Mouse (Mus musculus) limb, embryonic 14.5 days (tissue): ENCODE measurements at regions not wholly inside any gene's neighbourhood (a gene's known extent, or its start where the extent isn't known, plus 50 kb on each side); places are given as distances from the start of the nearest gene placed in this dataset.

Source experiments
- ATAC-seq: fragments of 200-750 bp; cut with Nextera tagmentation; 2 replicates; pipeline ENCODE4 v1.8.0; 2017; ENCODE audit warnings: low read depth, moderate number of reproducible peaks, moderate TSS enrichment; ENCODE audit not compliant: low FRiP score
- DNase-seq: peaks from one replicate; pipeline ENCODE4 v3.0.0-alpha.2; 2015; ENCODE audit warnings: low spot score
- H3K27ac ChIP-seq: fragments of 300-500 bp; sonication (generic); replicated peaks from 2 replicates; pipeline ENCODE4 v1.5.1; 2014; ENCODE audit warnings: low read depth, mild to moderate bottlenecking, low read length, moderate library complexity, mixed read lengths
- H3K27me3 ChIP-seq: fragments of 300-500 bp; sonication (generic); 2 replicates; pipeline ENCODE4 v1.6.1; 2014; ENCODE audit warnings: low read length, mixed read lengths; ENCODE audit not compliant: control insufficient read depth, insufficient read depth
- H3K36me3 ChIP-seq: fragments of 300-500 bp; sonication (generic); 2 replicates; pipeline ENCODE4 v1.6.1; 2014; ENCODE audit warnings: mild to moderate bottlenecking, low read length, moderate library complexity, mixed read lengths; ENCODE audit not compliant: control insufficient read depth, insufficient read depth
- H3K4me1 ChIP-seq: fragments of 300-500 bp; sonication (generic); 2 replicates; pipeline ENCODE4 v1.6.1; 2014; ENCODE audit warnings: antibody characterized with exemption, low read length, mixed read lengths; ENCODE audit not compliant: control insufficient read depth, insufficient read depth
- H3K4me2 ChIP-seq: fragments of 300-500 bp; sonication (generic); replicated peaks from 2 replicates; pipeline ENCODE4 v1.6.1; 2014; ENCODE audit warnings: low read depth, mild to moderate bottlenecking, low read length, moderate library complexity; ENCODE audit not compliant: severe bottlenecking
- H3K4me3 ChIP-seq: fragments of 300-500 bp; sonication (generic); replicated peaks from 2 replicates; pipeline ENCODE4 v1.5.1; 2014; ENCODE audit warnings: low read length
- H3K9ac ChIP-seq: fragments of 300-500 bp; sonication (generic); 2 replicates; pipeline ENCODE4 v1.6.1; 2014; ENCODE audit warnings: mild to moderate bottlenecking, low read depth, low read length, moderate library complexity; ENCODE audit not compliant: severe bottlenecking
- H3K9me3 ChIP-seq: fragments of 300-500 bp; sonication (generic); 2 replicates; pipeline ENCODE4 v1.6.1; 2016; ENCODE audit warnings: low read length; ENCODE audit not compliant: control insufficient read depth
- POLR2A ChIP-seq: fragments of 200-500 bp; IDR thresholded peaks from 2 replicates; pipeline ENCODE4 v1.8.0; 2012; ENCODE audit warnings: inconsistent platforms, mild to moderate bottlenecking, moderate library complexity, borderline replicate concordance; ENCODE audit not compliant: insufficient read depth, insufficient read length; ENCODE audit errors: extremely low read depth
- WGBS: fragments of 180-500 bp; shearing (Covaris S2); extraction: QIAGEN DNeasy Blood & Tissue Kit; methylation state at CpG from one replicate; pipeline ENCODE4 v1.1.7; 2014; 5-methylcytosine and 5-hydroxymethylcytosine counted together

GRCm38 (mm10) chr12:29394271-29394670 is 133.9 kb upstream of the Myt1l start:
- Histone ChIP-seq H3K4me2 (no peak overlapping the region), H3K4me1 (no peaks in the 10 kb centered on the region), H3K36me3 (no peaks in the 10 kb centered on the region), H3K4me3 (no peak overlapping the region), H3K9ac (no peak overlapping the region), H3K9me3 (no peaks in the 10 kb centered on the region), H3K27ac (no peak overlapping the region), H3K27me3 (no peaks in the 10 kb centered on the region)
- ATAC-seq (no peak), DNase-seq (no peak)
- 69% methylated on average over 1 of the region's 1 CpGs for WGBS
- TF ChIP-seq POLR2A: no peak

GRCm38 (mm10) chr12:29394881-29395280 is 133.3 kb upstream of the Myt1l start:
- no peak for ATAC-seq
- Histone ChIP-seq H3K9me3 (no peaks in the 10 kb centered on the region), H3K36me3 (no peaks in the 10 kb centered on the region), H3K4me1 (no peaks in the 10 kb centered on the region), H3K27ac (no peak overlapping the region), H3K9ac (no peak overlapping the region), H3K27me3 (no peaks in the 10 kb centered on the region), H3K4me3 (no peak overlapping the region), H3K4me2 (no peak overlapping the region)
- 72% methylated on average over 6 of the region's 6 CpGs for WGBS
- no peak for TF ChIP-seq POLR2A
- no peak for DNase-seq

GRCm38 (mm10) chr12:29395401-29395982 is 132.7 kb upstream of the Myt1l start:
- Histone ChIP-seq H3K4me2 (no peak overlapping the region), H3K27me3 (no peaks in the 10 kb centered on the region), H3K36me3 (no peaks in the 10 kb centered on the region), H3K9ac (no peak overlapping the region), H3K4me1 (no peaks in the 10 kb centered on the region), H3K27ac (no peak overlapping the region), H3K9me3 (no peaks in the 10 kb centered on the region), H3K4me3 (no peak overlapping the region)
- 87% methylated on average over 14 of the region's 14 CpGs for WGBS
- DNase-seq (no peak), ATAC-seq (no peak)
- TF ChIP-seq POLR2A: no peak

- WGBS: 15% methylated on average over 1 of the region's 1 CpGs
- no peaks in the 10 kb centered on the region for H3K9me3 ChIP-seq
- H3K9ac ChIP-seq: no peak overlapping the region
- no peak for TF ChIP-seq POLR2A
- no peaks in the 10 kb centered on the region for H3K4me1 ChIP-seq
- no peak overlapping the region for H3K4me3 ChIP-seq
- ATAC-seq (no peak), DNase-seq (no peak)
- no peak overlapping the region for H3K27ac ChIP-seq
- no peaks in the 10 kb centered on the region for H3K36me3 ChIP-seq
- H3K27me3 ChIP-seq: no peaks in the 10 kb centered on the region
- no peak overlapping the region for H3K4me2 ChIP-seq
Observed at GRCm38 (mm10) chr12:29404434-29404833, 123.8 kb upstream of the Myt1l start.

GRCm38 (mm10) chr12:29409336-29410055 is 118.7 kb upstream of the Myt1l start:
- Histone ChIP-seq H3K4me3 (no peak overlapping the region), H3K9me3 (no peaks in the 10 kb centered on the region), H3K27ac (no peak overlapping the region), H3K9ac (no peak overlapping the region), H3K36me3 (no peaks in the 10 kb centered on the region), H3K27me3 (no peaks in the 10 kb centered on the region), H3K4me2 (no peak overlapping the region), H3K4me1 (no peaks in the 10 kb centered on the region)
- 82% methylated on average over 8 of the region's 8 CpGs for WGBS
- DNase-seq (no peak), ATAC-seq (no peak)
- TF ChIP-seq POLR2A: no peak
